9 mouse cellular contexts compared by ENCODE assay signal in genomic region chr11:68850862-68851261, GRCm38 (mm10). TPM values are rescaled to one million over a fixed set of nuclear protein-coding genes. Genes with fewer than 3 reads are reported as not detected.
DNase-seq lines count a peak whose midpoint lies in the region; ATAC-seq and TF ChIP-seq lines count a peak whose summit lies in the region.
"Had no signal": no experiment of that assay in that cellular context is flagged by ENCODE, and none has a peak within 500 bp of the region (broad histone marks: within the 10 kb centered on the region; RNA-seq: fewer than 3 reads in every experiment).

No protein-coding gene starts in this region.

- peaks cover 18% of the 10 kb centered on the region for H3K4me1 ChIP-seq in lung, postnatal 0 days (ENCODE audit: insufficient read depth, low read depth, low read length)
- H3K4me1 ChIP-seq in kidney, embryonic 15.5 days: peaks cover 34% of the 10 kb centered on the region
- peaks cover 18% of the 10 kb centered on the region for H3K4me1 ChIP-seq in stomach, embryonic 14.5 days (ENCODE audit: control insufficient read depth, insufficient read depth, low read length)

- WGBS in lung, postnatal 0 days: 55% methylated on average over 7 of the region's 7 CpGs
- 78% methylated on average over 7 of the region's 7 CpGs for WGBS in kidney, embryonic 15.5 days
- 71% methylated on average over 7 of the region's 7 CpGs for WGBS in stomach, embryonic 14.5 days

- H3K27me3 ChIP-seq in lung, postnatal 0 days (replicated peaks; ENCODE audit: insufficient read depth, low read length): no peaks in the 10 kb centered on the region
- H3K27me3 ChIP-seq in kidney, embryonic 15.5 days: no peaks in the 10 kb centered on the region
- H3K27me3 ChIP-seq in stomach, embryonic 14.5 days (ENCODE audit: control insufficient read depth, insufficient read depth, low read length): no peaks in the 10 kb centered on the region

- intact Hi-C loops in heart, postnatal 10 days (cut with DNase I): no loop called here

- TF ChIP-seq CTCF in lung, postnatal 0 days (IDR thresholded peaks at IDR 0.05): no peak

- no peak for TF ChIP-seq EP300 in lung, postnatal 0 days (IDR thresholded peaks at IDR 0.05)

- no peak overlapping the region for H3K27ac ChIP-seq in lung, postnatal 0 days (ENCODE audit: low read length)
- H3K27ac ChIP-seq in kidney, embryonic 15.5 days: no peak overlapping the region
- no peak overlapping the region for H3K27ac ChIP-seq in stomach, embryonic 14.5 days (ENCODE audit: low read length)

- no peak for ATAC-seq in lung, postnatal 0 days
- ATAC-seq in kidney, embryonic 15.5 days (replicated peaks; ENCODE audit: low FRiP score): no peak
- ATAC-seq in stomach, embryonic 14.5 days (ENCODE audit: insufficient number of reproducible peaks, insufficient read depth, low FRiP score, low read depth): no peak

- peak; percentile 86 for DNase-seq in heart, adult 11 months
- no peak for DNase-seq in heart, postnatal 10 days
- peak; percentile 23 for DNase-seq in lung, postnatal 0 days (ENCODE audit: low spot score)
- DNase-seq in lung, postnatal 4 days: no peak
- no peak for DNase-seq in frontal cortex, postnatal 36 days (ENCODE audit: low spot score in 2 of 2)
- no peak for DNase-seq in left cerebral cortex, adult 9 months (ENCODE audit: low spot score in 2 of 2)
- DNase-seq: cerebellum, adult 9-10 months had no signal

- H3K4me2 ChIP-seq in lung, postnatal 0 days (replicated peaks; ENCODE audit: low read depth, low read length): peak overlapping the region; percentile 69; the same call in 1 of the 2 replicates
- H3K4me2 ChIP-seq in kidney, embryonic 15.5 days: peak overlapping the region; percentile 74
- peak overlapping the region; percentile 56; the same call in 1 of the 2 replicates for H3K4me2 ChIP-seq in stomach, embryonic 14.5 days (replicated peaks; ENCODE audit: low read depth, low read length)

- H3K9ac ChIP-seq in lung, postnatal 0 days (replicated peaks; ENCODE audit: low read depth): 0 out of 2 replicates have a peak overlapping the region, but pooled peaks have one; percentile 12
- H3K9ac ChIP-seq in kidney, embryonic 15.5 days: peak overlapping the region; percentile 83; the same call in 1 of the 2 replicates
- H3K9ac ChIP-seq in stomach, embryonic 14.5 days (replicated peaks; ENCODE audit: low read depth, low read length): no peak overlapping the region

- no peaks in the 10 kb centered on the region for H3K9me3 ChIP-seq in lung, postnatal 0 days (ENCODE audit: low read length)
- H3K9me3 ChIP-seq in kidney, embryonic 15.5 days (replicated peaks): no peaks in the 10 kb centered on the region
- H3K9me3 ChIP-seq in stomach, embryonic 14.5 days (ENCODE audit: control insufficient read depth, low read depth, low read length): no peaks in the 10 kb centered on the region

- no peaks in the 10 kb centered on the region for H3K36me3 ChIP-seq in lung, postnatal 0 days (ENCODE audit: insufficient read depth, low read length)
- H3K36me3 ChIP-seq in kidney, embryonic 15.5 days: no peaks in the 10 kb centered on the region; the same call in 1 of the 2 replicates
- H3K36me3 ChIP-seq in stomach, embryonic 14.5 days (ENCODE audit: control insufficient read depth, insufficient read depth, low read length): no peaks in the 10 kb centered on the region

- 0 out of 2 replicates have a peak overlapping the region, but pooled peaks have one; percentile 97 for H3K4me3 ChIP-seq in lung, postnatal 0 days (ENCODE audit: low read depth, low read length)
- peak overlapping the region; percentile 28 for H3K4me3 ChIP-seq in kidney, embryonic 15.5 days (replicated peaks)
- H3K4me3 ChIP-seq in stomach, embryonic 14.5 days (ENCODE audit: low read depth, low read length): 0 out of 2 replicates have a peak overlapping the region, but pooled peaks have one; percentile 2

RNA-seq across cellular contexts. Expression of gene Ndel1, which starts 20.8 kb away (rescaled TPM):
- total RNA-seq in heart, postnatal 10 days (2021): 10 to 100 TPM; 67.3 to 70.9 TPM
- polyA plus RNA-seq in lung, postnatal 0 days (2015; fragmentation: Nextera tagmentation; extraction: Ambion mirVana): 79.1 and 85.4 TPM in 2 replicates
- 87.3 and 87.5 TPM in 2 replicates for polyA plus RNA-seq in kidney, embryonic 15.5 days (2015; fragmentation: Nextera tagmentation; extraction: Ambion mirVana)
- polyA plus RNA-seq in stomach, embryonic 14.5 days (2014; fragmentation: Nextera tagmentation; extraction: Ambion mirVana): 68.5 and 75.0 TPM in 2 replicates

RNA-seq across cellular contexts. Expression of gene Rnf222, which starts 37.5 kb away (rescaled TPM):
- total RNA-seq in heart, postnatal 10 days (2021): under 1 TPM; 0.10 to 0.17 TPM
- polyA plus RNA-seq in lung, postnatal 0 days (2015; fragmentation: Nextera tagmentation; extraction: Ambion mirVana): 0.16 and 0.19 TPM in 2 replicates
- polyA plus RNA-seq in kidney, embryonic 15.5 days (2015; fragmentation: Nextera tagmentation; extraction: Ambion mirVana): 0.18 and 0.27 TPM in 2 replicates
- polyA plus RNA-seq in stomach, embryonic 14.5 days (2014; fragmentation: Nextera tagmentation; extraction: Ambion mirVana): not detected in 2 replicates

RNA-seq across cellular contexts. Expression of gene Rpl26, which starts 50.5 kb away (rescaled TPM):
- total RNA-seq in heart, postnatal 10 days (2021): 100 to 1,000 TPM; 777 to 828 TPM
- polyA plus RNA-seq in lung, postnatal 0 days (2015; fragmentation: Nextera tagmentation; extraction: Ambion mirVana): 741 and 807 TPM in 2 replicates
- 1,042 and 1,119 TPM in 2 replicates for polyA plus RNA-seq in kidney, embryonic 15.5 days (2015; fragmentation: Nextera tagmentation; extraction: Ambion mirVana)
- 1,222 and 1,288 TPM in 2 replicates for polyA plus RNA-seq in stomach, embryonic 14.5 days (2014; fragmentation: Nextera tagmentation; extraction: Ambion mirVana)

Comparison
In these comparisons a context has a peak if more than half of its experiments do, and no peak if none do; other contexts are left out.
1. DNase-seq: peak in heart, adult 11 months (single experiment) and lung, postnatal 0 days (single experiment); none in heart, postnatal 10 days (0 of 2), lung, postnatal 4 days (0 of 2), frontal cortex, postnatal 36 days (0 of 2) and left cerebral cortex, adult 9 months (0 of 2).
2. H3K4me3 ChIP-seq: peak in every context shown above with its lines; median percentile 97 in lung, postnatal 0 days; 28 in kidney, embryonic 15.5 days; 2 in stomach, embryonic 14.5 days.
3. Peak in every context shown above with its lines, with median percentiles within 50 percentile points of each other: H3K4me2 ChIP-seq.